Mouse (Mus musculus) heart, adult 2 months (tissue): ENCODE data around the gene Ccnd1.

Experiments
- CTCF ChIP-seq: fragments of 200-600 bp; IDR thresholded peaks from 2 replicates; pipeline ENCODE4 v1.8.1; 2022; ENCODE audit warnings: antibody characterized with exemption, mild to moderate bottlenecking, moderate library complexity
- POLR2A ChIP-seq: fragments of 200-500 bp; IDR thresholded peaks from 2 replicates; pipeline ENCODE4 v1.6.1; 2011; ENCODE audit warnings: mild to moderate bottlenecking, low read depth, low read length, control low read depth; ENCODE audit not compliant: insufficient read depth

- TF ChIP-seq CTCF (peak; percentile 50), POLR2A (no peak)
Measured at GRCm38 (mm10) chr7:144914296-144914947, 25.3 kb downstream of the Ccnd1 start.
